Mouse (Mus musculus): ENCODE measurements at regions not wholly inside any gene's neighbourhood (a gene's known extent, or its start where the extent isn't known, plus 50 kb on each side); places are given as distances from the start of the nearest gene placed in this dataset.

DNA sequence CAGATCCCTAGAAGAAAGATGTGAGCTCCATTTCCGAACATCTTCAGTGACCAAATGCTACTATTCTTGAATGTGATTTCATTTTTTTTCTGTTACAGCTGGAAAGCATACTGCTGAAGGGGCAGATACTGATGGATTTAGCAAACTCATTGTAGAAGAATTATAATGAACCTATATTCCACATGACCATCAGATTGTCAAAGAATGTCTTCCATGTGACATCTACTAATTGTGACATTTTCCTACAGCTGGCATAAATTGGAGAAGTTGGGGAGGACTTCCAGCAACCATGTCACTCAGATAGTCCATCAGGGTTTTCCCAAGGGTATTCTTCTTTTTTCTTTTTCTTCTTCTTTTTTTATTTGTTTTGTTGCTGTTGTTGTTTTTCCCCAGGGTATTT lies 263.2 kb downstream of the Tmsb4x start:
- no peak for TF ChIP-seq POLR2A (IDR thresholded peaks at IDR 0.05; ENCODE audit: insufficient read depth, low read depth, low read length)
- TF ChIP-seq CTCF (IDR thresholded peaks at IDR 0.05): no peak
- TF ChIP-seq EP300 (IDR thresholded peaks at IDR 0.05; ENCODE audit: insufficient read depth, low read depth, low read length): no peak
